Mouse (Mus musculus) neutrophil, adult 5-6 weeks (primary cell): ENCODE measurements around the gene Anks3. TPM values are rescaled to one million over a fixed set of nuclear protein-coding genes. Genes with fewer than 3 reads are reported as not detected.

Source experiments
- ATAC-seq: fragments of 151-379, 151-347 bp; 2 replicates; pipeline ENCODE4 v1.8.0; 2017; ENCODE audit warnings: mild to moderate bottlenecking, moderate TSS enrichment; ENCODE audit not compliant: insufficient number of reproducible peaks, poor library complexity, low FRiP score, severe bottlenecking; ENCODE audit errors: extremely low read depth
- total RNA-seq: library from RNA; stranded (forward); fragments of 200-1000 nt; gene quantifications from 2 replicates; pipeline ENCODE4 v1.2.3, GENCODE M21; 2017

The Anks3 gene
- total RNA-seq, 1 experiment from 2014 or later, result 84.8 TPM

GRCm38 (mm10) chr16:4971626-4972025 is 7.6 kb upstream of the Anks3 start:
- no peak for ATAC-seq

- peak; percentile 86 for ATAC-seq
Measured at GRCm38 (mm10) chr16:4969055-4969843, 5.2 kb upstream of the Anks3 start.

GRCm38 (mm10) chr16:4968426-4968825 is 4.4 kb upstream of the Anks3 start:
- no peak for ATAC-seq

GRCm38 (mm10) chr16:4965392-4966129 is 1.6 kb upstream of the Anks3 start:
- ATAC-seq, result no peak

- no peak for ATAC-seq
Measured at GRCm38 (mm10) chr16:4964731-4965391, 856 bp upstream of the Anks3 start.

GRCm38 (mm10) chr16:4963346-4963745 is 659 bp downstream of the Anks3 start:
- no peak for ATAC-seq

- ATAC-seq, result no peak
Measured at GRCm38 (mm10) chr16:4960260-4960659, 3.7 kb downstream of the Anks3 start.

- no peak for ATAC-seq
Measured at GRCm38 (mm10) chr16:4957446-4957845, 6.6 kb downstream of the Anks3 start.

- ATAC-seq, result no peak
Measured at GRCm38 (mm10) chr16:4956609-4957008, 7.4 kb downstream of the Anks3 start.

- no peak for ATAC-seq
Measured at GRCm38 (mm10) chr16:4947378-4947777, 16.6 kb downstream of the Anks3 start.

GRCm38 (mm10) chr16:4946155-4946554 is 17.9 kb downstream of the Anks3 start:
- no peak for ATAC-seq

- ATAC-seq, result no peak
Measured at GRCm38 (mm10) chr16:4945415-4945814, 18.6 kb downstream of the Anks3 start.

- no peak for ATAC-seq
Measured at GRCm38 (mm10) chr16:4943431-4943830, 20.6 kb downstream of the Anks3 start.

GRCm38 (mm10) chr16:4942868-4943267 is 21.1 kb downstream of the Anks3 start:
- no peak for ATAC-seq

- ATAC-seq, result no peak
Measured at GRCm38 (mm10) chr16:4941016-4941415, 23.0 kb downstream of the Anks3 start.

GRCm38 (mm10) chr16:4940311-4940850 is 23.6 kb downstream of the Anks3 start:
- ATAC-seq, result no peak

- ATAC-seq, result no peak
Measured at GRCm38 (mm10) chr16:4939412-4939811, 24.6 kb downstream of the Anks3 start.

GRCm38 (mm10) chr16:4938989-4939388 is 25.0 kb downstream of the Anks3 start:
- ATAC-seq, result peak; percentile 81

GRCm38 (mm10) chr16:4938461-4938860 is 25.5 kb downstream of the Anks3 start, which contains the start of gene Nudt16l1:
Gene Nudt16l1 (plus strand): TSS chr16:4938761.
- ATAC-seq, result no peak
